Mouse (Mus musculus) C2C12 (cell line): ENCODE results near the gene Olfr747.
"Not testable (repeated sequence)": the region's sequence is repeated elsewhere in the genome, so short reads cannot be mapped to it uniquely, and the experiment has no call there.

Experiments
- CEBPB ChIP-seq: IDR thresholded peaks from one replicate; pipeline ENCODE4 v1.6.1; 2011; ENCODE audit warnings: low read depth, mild to moderate bottlenecking, control low read depth, moderate library complexity
- CTCF ChIP-seq: IDR thresholded peaks from one replicate; pipeline ENCODE4 v1.5.1; 2011; ENCODE audit not compliant: control insufficient read depth, insufficient read depth, insufficient read length
- USF1 ChIP-seq: IDR thresholded peaks from one replicate; pipeline ENCODE4 v1.6.1; 2011; ENCODE audit warnings: low read depth, mild to moderate bottlenecking, control low read depth, moderate library complexity

- not testable (repeated sequence) for TF ChIP-seq CTCF, USF1, CEBPB
Measured at GRCm38 (mm10) chr14:50719875-50720274, 26.9 kb upstream of the Olfr747 start.
